Mouse (Mus musculus) bone marrow, adult 2 months (tissue): ENCODE measurements around the gene Fry.

Experiments
- CTCF ChIP-seq: fragments of 200-500 bp; IDR thresholded peaks from 2 replicates; pipeline ENCODE4 v1.5.1; 2011; ENCODE audit warnings: low read length, control low read depth; ENCODE audit not compliant: control insufficient read depth, insufficient read depth
- POLR2A ChIP-seq: fragments of 200-500 bp; IDR thresholded peaks from 2 replicates; pipeline ENCODE4 v1.6.1; 2011; ENCODE audit warnings: low read depth, mild to moderate bottlenecking, control low read depth, low read length, borderline replicate concordance; ENCODE audit not compliant: control insufficient read depth

- no peak for TF ChIP-seq CTCF
- no peak for TF ChIP-seq POLR2A
Observed at GRCm38 (mm10) chr5:150384272-150385215, 266.1 kb downstream of the Fry start.
